Mouse (Mus musculus) layer of hippocampus, adult 9-10 months (tissue): ENCODE measurements around the gene Gm9495.
"Not testable (repeated sequence)": the region's sequence is repeated elsewhere in the genome, so short reads cannot be mapped to it uniquely, and the experiment has no call there.

ENCODE experiments used
- DNase-seq: peaks from one replicate; pipeline ENCODE4 v3.0.0; 2022; ENCODE audit warnings: low spot score

The Gm9495 gene

GRCm38 (mm10) chr8:69453465-69453864 lies at the start of gene Gm9495:
Gm9495 (minus strand) TSS chr8:69453565.
- not testable (repeated sequence) for DNase-seq

- not testable (repeated sequence) for DNase-seq
Measured at GRCm38 (mm10) chr8:69474946-69475345, 21.6 kb upstream of the Gm9495 start.

GRCm38 (mm10) chr8:69420018-69420417 lies 33.3 kb downstream of the Gm9495 start:
- DNase-seq = not testable (repeated sequence)

- no peak for DNase-seq
Measured at GRCm38 (mm10) chr8:69414326-69414725, 39.0 kb downstream of the Gm9495 start.

- no peak for DNase-seq
Measured at GRCm38 (mm10) chr8:69404768-69405167, 48.6 kb downstream of the Gm9495 start.

GRCm38 (mm10) chr8:69399956-69400443 lies 53.4 kb downstream of the Gm9495 start:
- no peak for DNase-seq

GRCm38 (mm10) chr8:69399181-69399955 lies 54.0 kb downstream of the Gm9495 start:
- DNase-seq = no peak

GRCm38 (mm10) chr8:69396196-69396595 lies 57.2 kb downstream of the Gm9495 start:
- no peak for DNase-seq

- peak; percentile 91 for DNase-seq
Measured at GRCm38 (mm10) chr8:69395050-69395789, 58.1 kb downstream of the Gm9495 start.

GRCm38 (mm10) chr8:69384361-69384760 lies 69.0 kb downstream of the Gm9495 start:
- no peak for DNase-seq
